Mouse (Mus musculus) bone marrow macrophage, adult 2 months (primary cell): ENCODE results near the gene Pip4k2a.

ENCODE experiments used
- CTCF ChIP-seq: IDR thresholded peaks from 2 replicates; pipeline ENCODE4 v1.5.1; 2012; ENCODE audit warnings: low read depth, mild to moderate bottlenecking, low read length, moderate library complexity
- POLR2A ChIP-seq: IDR thresholded peaks from 2 replicates; pipeline ENCODE4 v1.6.1; 2012; ENCODE audit warnings: mild to moderate bottlenecking, low read depth, low read length, borderline replicate concordance

- no peak for TF ChIP-seq CTCF
- TF ChIP-seq POLR2A: no peak
Observed at GRCm38 (mm10) chr2:18930318-18931060, 67.4 kb downstream of the Pip4k2a start.
